Mouse (Mus musculus): ENCODE measurements around the gene Laptm5. TPM values are rescaled to one million over a fixed set of nuclear protein-coding genes. Genes with fewer than 3 reads are reported as not detected.

Laptm5 gene
- total RNA-seq, 2 experiments from 2014 or later: 2.7 to 6.0 TPM

DNA sequence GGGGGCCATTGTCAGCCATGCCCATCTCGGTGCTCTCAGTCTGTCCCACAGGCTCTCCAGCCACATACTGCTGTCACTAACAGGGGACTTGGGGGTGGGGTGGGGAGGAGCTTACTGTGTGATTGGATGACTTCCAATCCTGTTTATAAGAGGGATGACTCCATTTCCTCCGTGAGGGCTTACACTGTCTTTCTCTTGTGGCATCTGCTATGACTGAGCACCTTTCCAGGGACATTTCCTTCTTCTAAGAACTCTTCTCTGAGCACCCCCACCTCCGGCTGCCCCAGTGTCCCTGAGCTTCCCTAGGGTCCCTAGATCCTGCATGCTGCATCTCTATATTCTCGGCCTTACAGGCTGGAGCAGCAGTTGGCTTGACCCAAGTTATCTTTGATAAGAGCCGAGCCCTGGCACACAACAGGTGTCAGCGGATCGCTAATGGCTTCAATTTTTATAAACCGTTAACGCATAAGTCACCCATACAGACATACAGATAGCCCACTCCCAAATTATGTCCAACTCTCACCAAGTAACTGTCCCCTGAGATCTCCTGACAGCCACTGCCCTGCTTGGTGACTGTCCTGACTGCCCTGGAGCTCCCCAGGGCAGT, 6.9 kb downstream of the Laptm5 start:
- no peak for DNase-seq (ENCODE audit: low spot score)

DNA sequence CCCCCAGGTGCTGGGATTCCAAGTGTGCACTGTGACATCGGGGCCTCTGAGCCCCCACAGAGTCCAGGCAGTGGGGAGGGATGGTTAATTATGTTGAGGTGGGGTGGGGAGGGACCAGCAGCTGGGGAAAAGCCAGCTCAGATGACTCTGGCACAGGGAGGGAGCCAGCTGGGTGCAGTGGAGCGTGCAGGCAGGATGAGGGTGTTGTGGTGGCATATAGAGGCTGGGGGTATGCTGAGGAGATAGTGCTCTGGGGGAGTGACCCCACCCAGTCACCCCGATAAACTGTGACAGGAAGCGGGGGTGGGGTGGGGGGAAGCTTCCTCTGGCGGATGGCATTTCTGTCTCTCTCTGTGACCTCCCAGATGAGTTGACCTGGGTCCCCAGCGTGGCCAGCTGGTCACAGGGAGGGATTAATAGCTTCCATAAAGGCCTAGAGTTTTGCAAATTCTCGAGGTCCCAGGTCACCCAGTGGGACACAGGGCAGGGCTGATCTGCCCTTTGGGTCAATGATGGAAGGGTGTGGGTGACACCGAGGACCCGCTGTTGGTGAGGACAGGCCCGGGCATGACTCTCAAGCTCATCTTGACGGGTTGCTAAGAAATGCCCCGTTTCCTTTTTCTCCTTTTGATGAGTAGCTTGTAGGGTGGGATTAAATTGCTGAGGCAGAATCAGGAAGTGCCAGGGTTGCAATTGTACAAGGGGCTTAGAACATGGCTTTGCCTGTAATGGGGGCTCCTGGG, 8.2 kb downstream of the Laptm5 start:
- DNase-seq (ENCODE audit: low spot score): no peak

DNA sequence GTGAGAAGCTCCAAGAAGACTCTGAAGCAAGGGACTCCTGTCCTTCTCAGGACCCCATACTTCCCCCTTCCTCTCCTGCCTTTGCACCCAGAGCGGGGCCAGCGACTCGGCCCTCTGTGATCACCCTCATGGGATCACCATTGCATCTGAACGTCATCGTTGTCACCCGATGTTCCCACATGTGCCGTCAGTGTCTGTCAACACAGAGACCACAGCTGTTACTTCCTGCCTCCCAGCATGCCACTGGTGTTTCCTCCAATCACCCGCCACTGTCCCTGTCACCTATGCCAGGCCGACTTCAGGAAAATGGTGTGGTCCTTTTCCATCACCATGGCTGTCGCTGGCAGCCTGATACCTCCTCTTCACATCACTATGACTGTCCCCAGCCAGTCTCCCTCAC, 9.1 kb downstream of the Laptm5 start:
- no peak for DNase-seq (ENCODE audit: low spot score)

DNA sequence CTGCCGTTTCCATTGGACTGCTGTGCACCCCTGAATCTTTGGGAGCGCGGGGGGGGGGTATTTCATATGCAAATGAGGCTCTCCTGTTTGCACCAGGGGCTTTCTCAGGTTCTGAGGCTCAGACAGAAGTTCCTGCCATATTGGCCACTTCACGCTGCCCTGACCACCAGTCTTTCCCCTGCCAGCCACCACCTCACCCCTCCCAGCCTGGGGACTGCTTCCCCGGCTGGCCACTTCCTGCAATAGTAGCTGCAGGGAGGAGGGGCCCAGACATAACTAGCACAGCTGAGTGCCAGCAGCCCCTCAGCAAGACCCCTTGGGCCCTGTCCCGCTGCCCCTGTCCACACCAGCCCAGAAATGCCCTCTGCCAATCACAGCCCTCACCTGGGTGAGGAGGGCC, 13.3 kb downstream of the Laptm5 start:
- DNase-seq (ENCODE audit: low spot score): no peak

DNA sequence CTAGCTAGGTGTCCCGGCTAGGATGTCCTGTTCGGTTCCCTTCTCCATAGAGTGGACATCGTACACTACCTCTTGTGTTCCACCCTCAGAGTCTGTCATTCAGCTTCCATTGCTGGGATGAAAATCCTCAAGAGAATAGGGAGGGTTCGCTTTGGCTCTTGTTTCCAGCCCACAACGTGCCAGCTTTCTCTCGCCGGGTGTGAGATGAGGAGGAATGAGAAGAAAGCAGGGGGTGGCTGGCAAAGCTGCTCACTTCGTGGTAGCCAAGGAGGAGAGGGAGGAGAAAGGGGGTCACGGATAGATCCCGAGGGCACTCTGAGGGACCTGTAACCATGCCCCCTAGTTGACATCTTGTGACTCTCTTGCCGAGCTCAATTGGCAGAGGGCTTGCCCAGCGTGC, 14.9 kb downstream of the Laptm5 start:
- DNase-seq (ENCODE audit: low spot score): no peak

DNA sequence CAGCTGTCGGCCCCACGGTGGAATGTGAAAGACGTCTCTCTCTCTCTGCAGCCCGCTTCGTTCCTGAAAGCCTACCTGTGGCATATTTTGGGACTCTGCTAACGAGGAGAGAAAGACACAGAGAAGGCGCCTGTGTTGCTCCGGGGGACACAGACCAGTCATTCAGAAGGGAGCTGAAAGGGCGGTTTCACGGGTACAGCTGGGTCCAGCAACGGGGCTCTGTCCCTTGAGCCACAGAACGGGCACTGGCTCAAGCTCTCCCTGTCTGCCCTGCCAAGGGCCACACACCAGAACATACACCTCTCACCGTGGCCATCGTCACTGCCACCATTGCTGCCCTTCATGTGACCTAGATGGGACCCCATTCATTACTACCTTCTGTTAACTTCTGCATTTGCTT, 29.7 kb downstream of the Laptm5 start:
- no peak for DNase-seq (ENCODE audit: low spot score)

DNA sequence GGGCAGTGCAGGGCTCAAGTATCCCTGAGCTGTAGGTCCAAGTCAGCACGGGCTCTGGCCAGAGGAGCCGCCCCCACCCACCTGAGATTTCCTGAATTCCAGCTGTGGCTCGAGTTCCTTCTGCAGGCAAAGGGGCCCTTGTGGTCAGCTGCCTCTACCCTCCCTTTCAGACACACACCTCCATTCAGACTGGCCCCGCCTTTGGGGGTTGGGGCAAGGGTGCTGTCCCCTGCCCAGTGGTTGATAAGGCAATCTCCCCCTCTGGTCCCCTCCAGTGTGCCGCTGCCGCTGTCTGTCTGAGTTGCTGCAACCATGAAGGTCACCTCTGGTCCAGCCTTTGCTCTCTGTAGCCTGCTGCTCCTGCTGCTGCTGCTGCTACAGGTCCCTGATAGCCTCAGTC, 31.2 kb downstream of the Laptm5 start, which contains the start of gene Matn1:
Matn1 (plus strand) TSS at position 274 of the 400 bp plus-strand sequence.
- DNase-seq (ENCODE audit: low spot score): no peak

DNA sequence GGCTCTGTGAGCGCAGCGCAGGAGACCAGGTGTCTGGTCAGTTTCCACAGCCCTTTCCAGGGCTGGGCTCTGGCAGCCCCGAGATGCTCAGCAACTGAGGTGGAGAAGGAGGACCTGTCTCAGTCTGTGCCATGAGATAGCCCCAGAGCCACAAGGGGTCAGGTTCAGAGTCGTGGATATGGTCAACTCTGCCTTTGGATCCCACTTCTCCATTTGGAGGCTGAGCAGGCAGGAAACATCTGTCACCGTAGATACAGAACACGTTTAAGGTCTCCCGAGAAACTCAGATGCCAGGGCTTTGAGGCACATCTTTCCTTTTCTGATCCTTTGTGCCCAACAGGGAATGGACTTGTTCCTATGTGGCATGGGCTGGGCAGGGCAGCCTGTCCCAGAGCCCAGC, 31.9 kb downstream of the Laptm5 start:
- DNase-seq (ENCODE audit: low spot score): no peak

DNA sequence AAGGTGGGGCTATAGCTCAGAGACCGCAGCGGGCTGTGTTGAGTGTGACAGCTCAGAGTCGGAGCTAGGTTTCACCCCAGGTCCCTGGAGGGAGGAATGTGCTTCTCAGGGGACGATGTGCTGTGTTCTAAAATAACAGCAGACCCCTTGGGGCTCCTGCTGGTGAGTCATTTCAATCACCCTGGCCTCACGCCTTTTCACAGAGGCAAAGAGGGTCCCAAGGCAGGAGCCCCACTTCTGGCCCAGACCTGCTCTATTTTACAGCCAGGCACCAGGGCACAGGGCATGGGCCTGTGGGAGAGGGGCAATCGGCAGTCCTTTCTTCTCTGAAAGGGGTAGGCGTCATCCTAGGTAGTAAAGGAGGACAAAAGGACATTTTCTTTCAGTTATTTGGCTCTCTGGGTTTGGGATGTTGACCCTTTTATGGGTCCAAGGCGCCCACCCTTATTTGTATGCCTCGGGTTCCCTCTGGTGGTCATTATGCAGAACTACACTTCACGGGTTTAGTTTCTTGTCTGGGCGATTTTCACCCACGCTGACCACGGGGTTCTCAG, 34.2 kb downstream of the Laptm5 start:
- DNase-seq (ENCODE audit: low spot score): no peak

DNA sequence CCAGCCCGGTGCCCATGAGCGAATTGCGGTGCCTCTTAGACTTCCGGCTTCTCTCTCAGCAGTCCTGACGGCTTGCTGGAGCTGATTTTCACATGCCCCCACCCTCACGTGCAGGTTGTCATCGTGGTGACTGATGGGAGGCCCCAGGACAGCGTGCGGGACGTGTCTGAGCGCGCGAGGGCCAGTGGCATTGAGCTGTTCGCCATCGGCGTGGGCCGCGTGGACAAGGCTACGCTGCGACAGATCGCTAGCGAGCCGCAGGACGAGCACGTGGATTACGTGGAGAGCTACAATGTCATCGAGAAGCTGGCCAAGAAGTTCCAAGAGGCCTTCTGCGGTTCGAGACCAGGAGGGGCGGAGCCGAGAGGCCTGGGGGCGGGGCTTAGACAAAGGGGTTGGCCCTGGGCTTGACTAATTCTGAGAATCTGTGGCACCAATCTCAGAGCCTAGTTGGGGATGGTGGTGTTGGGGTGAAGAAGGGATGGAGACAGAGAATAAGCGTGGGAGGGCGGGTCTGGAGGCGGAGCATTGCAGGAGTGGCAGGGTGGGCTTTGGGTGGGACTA, 37.0 kb downstream of the Laptm5 start:
- no peak for DNase-seq (ENCODE audit: low spot score)

DNA sequence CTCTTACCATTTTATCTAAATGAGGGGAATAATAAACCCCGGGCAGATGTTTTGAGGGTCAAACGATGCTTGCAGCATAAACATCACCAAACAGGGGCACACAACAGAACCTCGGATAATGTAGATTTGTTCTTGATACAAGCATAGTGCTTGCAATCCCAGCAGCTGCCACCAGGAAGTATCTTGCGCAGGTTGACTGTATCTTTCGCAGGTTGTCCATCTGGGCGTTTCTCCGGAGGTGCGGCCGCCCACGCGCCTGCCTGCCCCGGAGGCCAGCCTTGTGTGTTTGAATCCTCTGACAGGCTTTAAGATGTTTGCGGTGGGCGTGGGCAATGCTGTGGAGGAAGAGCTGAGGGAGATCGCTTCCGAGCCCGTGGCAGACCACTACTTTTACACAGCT, 39.6 kb downstream of the Laptm5 start:
- DNase-seq (ENCODE audit: low spot score): no peak

DNA sequence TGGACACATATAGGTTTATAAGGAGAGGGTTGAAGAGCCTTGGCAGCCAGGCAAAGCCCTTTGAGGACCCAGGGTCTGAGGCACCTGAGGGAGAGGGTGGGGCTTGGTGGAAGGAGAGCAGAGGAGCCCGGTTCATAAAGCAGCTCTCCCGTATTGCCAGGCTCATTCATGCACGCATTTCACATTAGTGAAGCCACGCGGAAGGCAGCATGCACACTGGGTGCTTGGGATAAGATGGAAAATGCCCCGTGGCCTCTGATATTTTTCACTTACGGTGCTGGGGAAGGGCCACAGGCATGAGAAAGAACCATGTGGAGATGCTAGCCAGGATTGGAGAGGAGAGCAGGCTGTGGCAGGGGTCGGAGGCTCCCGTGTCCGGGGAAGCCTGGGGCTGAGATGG, 44.2 kb downstream of the Laptm5 start:
- DNase-seq (ENCODE audit: low spot score): no peak

DNA sequence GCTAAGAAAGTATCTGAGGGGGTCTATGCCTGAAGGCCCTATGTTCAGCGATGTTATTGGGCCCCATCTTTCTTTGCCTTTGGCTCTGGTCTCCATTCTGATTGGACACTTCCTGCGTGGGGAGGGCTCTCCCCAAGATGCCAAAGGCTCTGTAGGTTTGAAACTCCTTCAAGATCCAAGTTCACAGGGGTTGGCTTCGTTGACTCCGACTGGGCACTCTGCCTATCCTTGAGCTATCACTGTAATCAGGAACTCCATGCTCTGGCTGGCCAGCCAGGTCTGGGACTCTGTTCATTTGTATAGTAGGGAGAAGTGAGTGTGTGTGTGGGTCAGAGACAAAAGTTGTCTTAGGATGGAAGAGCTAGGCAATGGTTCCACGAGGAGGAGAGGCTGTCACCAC, 45.9 kb downstream of the Laptm5 start:
- no peak for DNase-seq (ENCODE audit: low spot score)

DNA sequence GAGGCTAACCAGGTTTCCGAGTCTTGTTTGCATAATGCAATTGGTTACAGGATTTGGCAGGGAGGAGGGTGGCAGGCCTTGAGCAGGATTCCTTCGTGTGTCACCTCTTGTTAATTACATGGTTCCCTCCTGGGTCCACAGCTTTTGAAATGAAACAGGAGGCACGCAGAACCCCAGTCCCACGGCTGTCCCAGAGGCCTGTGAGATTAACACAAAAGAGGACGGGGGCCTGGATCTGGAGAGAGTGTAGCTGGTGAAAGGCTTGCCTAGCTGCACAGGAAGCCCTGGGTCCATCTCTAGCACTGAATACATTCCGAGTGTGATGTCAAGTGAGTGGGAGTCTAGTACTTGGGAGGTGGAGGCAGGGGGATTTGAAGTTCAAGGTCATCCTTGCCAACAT, 46.8 kb downstream of the Laptm5 start:
- no peak for DNase-seq (ENCODE audit: low spot score)

DNA sequence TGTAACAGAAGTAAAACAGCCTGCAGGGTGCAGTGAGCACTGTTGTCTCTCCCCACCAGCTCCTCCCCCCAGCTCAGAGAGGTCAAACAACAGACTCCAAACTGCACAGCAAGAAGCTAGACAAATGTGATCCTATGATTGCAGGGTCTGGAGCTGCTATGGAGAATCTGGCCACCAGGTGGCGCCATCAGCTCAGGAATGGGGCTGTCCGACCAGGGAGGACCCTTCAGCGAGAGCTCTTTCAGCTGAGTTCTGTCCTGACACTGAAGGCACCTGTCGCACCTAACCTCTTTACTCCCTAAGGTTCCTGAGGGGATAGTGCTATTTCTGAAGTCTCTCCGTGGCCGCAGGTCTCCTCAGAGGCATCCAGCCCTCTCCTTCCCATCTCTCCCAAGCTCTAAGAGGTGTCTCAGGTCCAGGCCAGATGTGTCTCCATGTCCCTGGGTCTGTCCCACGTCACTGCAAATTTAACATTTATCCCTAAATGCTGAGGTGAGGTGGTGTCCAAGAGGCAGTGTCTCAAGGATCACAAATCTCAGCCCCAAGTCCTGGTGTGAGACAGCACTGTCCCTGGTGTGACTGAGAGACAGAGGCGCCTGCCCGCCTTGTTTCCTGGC, 47.3 kb downstream of the Laptm5 start:
- peak; percentile 77 for DNase-seq (ENCODE audit: low spot score)

DNA sequence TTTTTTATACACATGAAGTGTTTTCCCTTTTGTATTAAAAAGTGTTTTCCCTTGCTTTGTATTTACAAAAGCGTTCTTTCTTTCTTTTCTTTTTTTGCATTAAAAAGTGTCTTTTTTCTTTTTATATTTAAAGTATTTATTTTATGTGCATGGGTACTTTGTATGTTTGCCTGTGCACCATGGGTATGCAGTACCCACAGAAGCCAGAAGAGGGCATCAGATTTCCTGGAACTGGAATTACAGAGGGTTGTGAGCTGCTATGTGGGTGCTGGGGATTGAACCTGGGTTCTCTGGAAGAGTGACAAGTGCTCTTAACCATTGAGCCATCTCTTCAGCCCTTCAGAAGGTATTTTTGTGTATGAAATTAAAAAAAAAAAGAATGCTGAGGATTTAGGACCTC, 58.4 kb downstream of the Laptm5 start:
- DNase-seq (ENCODE audit: low spot score): no peak

DNA sequence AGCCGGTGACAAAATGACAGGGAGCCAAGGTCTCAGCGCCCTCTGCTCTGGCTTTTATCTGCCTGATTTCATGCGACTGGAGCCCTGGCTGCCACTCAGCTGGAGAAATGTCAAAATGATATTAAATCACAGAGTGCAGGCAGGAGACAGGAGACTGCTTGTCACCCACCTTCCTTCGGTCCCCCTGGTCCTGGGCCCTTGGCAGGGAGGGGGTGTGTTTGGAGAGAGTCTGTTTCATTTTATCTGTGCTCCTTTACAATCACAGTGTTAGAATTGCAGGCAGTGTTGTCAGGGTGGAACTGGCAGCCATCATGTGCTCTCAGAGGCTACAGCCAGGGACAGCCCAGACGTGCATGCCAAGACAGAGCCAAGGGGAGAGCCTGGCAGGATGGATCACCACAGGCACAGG, 59.5 kb downstream of the Laptm5 start:
- no peak for DNase-seq (ENCODE audit: low spot score)

DNA sequence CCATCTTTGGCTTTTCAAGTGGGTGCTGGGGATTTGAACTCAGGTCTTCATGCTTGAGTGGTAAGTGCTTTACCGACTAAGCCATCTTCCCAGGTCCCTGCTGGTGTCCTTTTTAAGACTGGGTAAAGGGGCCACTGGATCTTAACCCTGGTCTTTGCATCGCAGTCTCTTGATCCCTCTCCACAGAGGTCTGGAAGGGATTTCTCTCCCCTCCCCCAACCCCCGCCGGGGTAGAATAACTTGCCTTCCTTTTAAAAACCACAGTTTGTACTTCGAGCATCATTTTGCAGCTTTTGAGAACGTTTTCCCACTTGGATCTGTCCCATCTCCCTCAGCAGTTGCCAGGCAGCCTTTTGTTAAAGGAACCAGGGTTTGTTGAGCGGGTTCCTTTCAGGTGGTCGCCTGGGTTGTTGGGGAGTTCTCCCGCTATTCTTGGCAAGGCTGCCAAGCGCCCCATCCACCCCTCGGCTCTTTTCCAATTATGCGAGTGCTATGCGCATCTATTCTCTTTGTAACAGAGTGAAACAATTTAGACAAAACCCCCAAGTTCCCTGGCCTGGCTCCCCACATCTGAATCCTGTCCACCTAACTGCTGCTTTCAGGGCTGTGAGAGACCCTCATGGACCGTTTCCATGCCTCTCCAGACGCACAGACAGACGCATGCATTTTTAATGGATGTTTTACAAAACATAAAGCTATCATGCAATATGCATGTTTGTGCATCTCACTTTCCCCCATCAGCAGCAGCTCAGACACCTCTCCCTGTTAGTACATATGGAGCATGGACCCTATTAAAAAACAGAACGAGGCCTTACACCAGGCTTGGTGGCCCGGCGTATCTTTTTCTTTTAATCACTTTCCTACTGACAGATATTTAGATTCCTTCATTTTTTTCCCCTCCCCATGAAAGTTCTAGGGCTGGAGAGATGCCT, 60.7 kb downstream of the Laptm5 start:
- DNase-seq (ENCODE audit: low spot score): no peak

DNA sequence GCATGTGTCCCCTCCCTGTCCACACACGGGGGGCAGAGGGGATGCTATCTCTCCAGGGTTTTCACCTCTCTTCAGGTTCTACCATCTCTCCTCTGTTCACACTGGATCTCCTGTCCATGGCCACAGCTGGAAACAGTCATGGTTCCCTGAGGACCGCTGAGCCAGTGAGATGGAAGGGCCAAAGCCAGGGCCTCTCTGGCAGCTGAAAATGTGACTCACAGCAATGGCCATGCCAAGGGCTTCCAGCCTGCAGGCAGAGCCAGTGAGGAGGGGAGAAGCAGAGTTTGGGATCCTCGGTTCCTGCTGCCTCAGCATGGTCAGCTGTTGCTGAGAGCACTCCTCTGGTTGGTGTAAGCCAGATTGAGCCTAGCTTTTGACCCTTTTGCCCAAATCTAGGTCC, 66.1 kb downstream of the Laptm5 start:
- peak; percentile 5 for DNase-seq (ENCODE audit: low spot score)

DNA sequence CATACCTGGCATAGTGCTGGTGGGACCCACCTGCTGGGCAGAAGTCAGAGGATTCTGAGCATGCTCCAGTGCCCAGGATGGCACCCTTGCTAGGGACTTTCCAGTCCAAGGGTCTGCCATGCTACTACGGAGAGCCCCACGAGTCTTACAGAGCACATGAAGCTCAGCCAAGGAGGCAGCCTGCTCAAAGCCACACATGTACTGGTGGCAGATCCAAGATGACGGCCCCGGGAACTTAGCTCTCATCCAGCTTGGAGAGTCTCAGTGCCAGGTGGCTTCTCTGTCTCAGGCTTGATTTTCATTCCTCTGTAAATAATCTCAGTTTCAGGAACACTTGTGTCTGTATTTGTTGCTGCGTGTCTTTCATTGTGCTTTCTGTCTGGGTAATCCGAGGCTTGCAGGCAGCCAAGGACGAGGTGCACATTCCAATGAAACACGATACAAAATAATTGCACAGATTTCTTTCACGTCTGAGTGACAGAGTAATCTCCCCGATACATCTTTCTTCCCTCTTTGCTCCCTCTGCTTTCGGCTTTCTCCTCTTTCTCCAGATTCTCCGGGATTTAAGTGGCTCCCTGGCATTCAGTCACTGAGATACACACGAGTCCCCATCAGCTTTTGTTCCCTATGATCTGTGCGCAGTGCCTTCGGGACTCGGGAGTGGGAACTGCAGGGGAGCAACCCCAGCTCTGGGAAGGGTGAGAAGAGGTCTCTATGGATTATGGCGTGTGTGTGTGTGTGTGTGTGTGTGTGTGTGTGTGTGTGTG, 71.7 kb downstream of the Laptm5 start:
- no peak for DNase-seq (ENCODE audit: low spot score)

Measured in gastrocnemius, adult 18-20 months (tissue).